Mouse (Mus musculus) midbrain, embryonic 11.5 days (tissue): ENCODE data around the gene Cdh13. TPM values are rescaled to one million over a fixed set of nuclear protein-coding genes. Genes with fewer than 3 reads are reported as not detected.

Experiments used
- ATAC-seq: fragments of 200-750 bp; cut with Nextera tagmentation; 2 replicates; pipeline ENCODE4 v1.8.0; 2017; ENCODE audit warnings: moderate TSS enrichment, moderate library complexity; ENCODE audit not compliant: low FRiP score
- DNase-seq: peaks from one replicate; pipeline ENCODE4 v3.0.0; 2015; ENCODE audit warnings: low spot score; ENCODE audit errors: missing footprints
- H3K27ac ChIP-seq: fragments of 300-500 bp; sonication (generic); 2 replicates; pipeline ENCODE4 v1.5.1; 2014; ENCODE audit warnings: low read depth, low read length
- H3K27me3 ChIP-seq: fragments of 300-500 bp; sonication (generic); 2 replicates; pipeline ENCODE4 v1.6.1; 2014; ENCODE audit warnings: mild to moderate bottlenecking, low read length, moderate library complexity, mixed read lengths; ENCODE audit not compliant: control insufficient read depth, insufficient read depth
- H3K36me3 ChIP-seq: fragments of 300-500 bp; sonication (generic); 2 replicates; pipeline ENCODE4 v1.6.1; 2014; ENCODE audit warnings: mild to moderate bottlenecking, low read length, moderate library complexity, mixed read lengths; ENCODE audit not compliant: control insufficient read depth, insufficient read depth
- H3K4me1 ChIP-seq: fragments of 300-500 bp; sonication (generic); 2 replicates; pipeline ENCODE4 v1.6.1; 2014; ENCODE audit warnings: low read length; ENCODE audit not compliant: control insufficient read depth, insufficient read depth
- H3K4me2 ChIP-seq: fragments of 300-500 bp; sonication (generic); 2 replicates; pipeline ENCODE4 v1.6.1; 2014; ENCODE audit warnings: mild to moderate bottlenecking, moderate library complexity
- H3K4me3 ChIP-seq: fragments of 300-500 bp; sonication (generic); 2 replicates; pipeline ENCODE4 v1.5.1; 2014; ENCODE audit warnings: low read depth, low read length
- H3K9ac ChIP-seq: fragments of 300-500 bp; sonication (generic); 2 replicates; pipeline ENCODE4 v1.6.1; 2014; ENCODE audit warnings: low read length
- H3K9me3 ChIP-seq: fragments of 300-500 bp; sonication (generic); 2 replicates; pipeline ENCODE4 v1.6.1; 2016; ENCODE audit warnings: low read length; ENCODE audit not compliant: control insufficient read depth
- WGBS: fragments of 180-500 bp; shearing (Covaris S2); extraction: QIAGEN DNeasy Blood & Tissue Kit; methylation state at CpG from one replicate; pipeline ENCODE4 v1.1.7; 2014; 5-methylcytosine and 5-hydroxymethylcytosine counted together
- polyA plus RNA-seq: library from polyadenylated mRNA; unstranded; fragments of >200 nt; fragmentation: Nextera tagmentation; extraction: Ambion mirVana; gene quantifications from 2 replicates; pipeline ENCODE4 v1.2.1, GENCODE M21; 2014

The Cdh13 gene
- polyA plus RNA-seq, 1 experiment from 2014 or later: 12.2 TPM

DNA sequence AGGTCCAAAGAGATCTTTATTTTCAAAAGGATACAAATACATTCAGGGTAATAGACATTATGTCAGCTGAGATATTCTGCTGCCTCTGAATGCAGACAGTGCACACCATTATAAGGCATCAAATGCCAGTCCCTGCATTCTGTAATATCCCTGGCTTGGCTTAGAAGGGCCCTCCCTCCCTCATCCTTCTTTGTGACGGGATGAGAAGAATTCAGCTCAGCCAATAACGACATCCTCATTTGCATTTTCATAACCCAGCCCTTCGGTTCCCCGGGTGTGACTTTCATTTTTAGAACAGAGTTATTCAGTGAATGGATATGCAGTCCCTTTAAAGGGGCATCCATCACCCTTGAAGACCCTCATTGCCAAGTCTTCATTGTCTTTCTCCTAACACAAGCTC, 205.2 kb downstream of the Cdh13 start:
- Histone ChIP-seq H3K4me1 (peaks cover 3% of the 10 kb centered on the region; the same call in 1 of the 2 replicates), H3K9ac (no peak overlapping the region), H3K27me3 (no peaks in the 10 kb centered on the region), H3K4me2 (no peak overlapping the region), H3K4me3 (no peak overlapping the region), H3K9me3 (no peaks in the 10 kb centered on the region), H3K36me3 (no peaks in the 10 kb centered on the region), H3K27ac (no peak overlapping the region)
- no peak for DNase-seq
- WGBS: 72% methylated on average over 4 of the region's 4 CpGs
- ATAC-seq: no peak

DNA sequence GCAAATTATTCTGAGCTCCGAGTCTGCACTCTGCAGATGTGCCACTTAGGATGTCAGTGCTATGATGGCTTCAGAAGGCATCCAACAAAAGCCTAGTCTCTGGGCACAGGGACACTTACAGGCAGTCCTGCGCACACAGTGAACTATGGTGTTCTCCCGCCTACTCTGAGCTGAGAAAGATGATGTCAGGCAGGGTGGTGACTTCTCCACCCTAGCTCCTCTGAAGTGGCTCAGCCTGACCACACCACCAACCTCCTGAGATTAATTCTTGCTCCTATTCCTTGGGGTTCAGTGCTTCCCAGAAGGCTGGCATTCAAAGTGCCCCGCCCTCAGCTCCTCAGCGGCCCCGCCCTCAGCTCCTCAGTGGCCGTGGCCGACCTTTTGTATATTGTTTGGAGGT, 219.0 kb downstream of the Cdh13 start:
- no peak overlapping the region for H3K9ac ChIP-seq
- no peak overlapping the region for H3K4me3 ChIP-seq
- H3K36me3 ChIP-seq: no peaks in the 10 kb centered on the region
- 0 out of 2 replicates have a peak, but pooled peaks cover 1% of the 10 kb centered on the region for H3K4me1 ChIP-seq
- no peak overlapping the region for H3K27ac ChIP-seq
- DNase-seq (no peak), ATAC-seq (peak; percentile 30; the same call in 1 of the 2 replicates)
- H3K9me3 ChIP-seq: no peaks in the 10 kb centered on the region
- H3K27me3 ChIP-seq: no peaks in the 10 kb centered on the region
- H3K4me2 ChIP-seq: no peak overlapping the region
- WGBS: 69% methylated on average over 8 of the region's 8 CpGs

DNA sequence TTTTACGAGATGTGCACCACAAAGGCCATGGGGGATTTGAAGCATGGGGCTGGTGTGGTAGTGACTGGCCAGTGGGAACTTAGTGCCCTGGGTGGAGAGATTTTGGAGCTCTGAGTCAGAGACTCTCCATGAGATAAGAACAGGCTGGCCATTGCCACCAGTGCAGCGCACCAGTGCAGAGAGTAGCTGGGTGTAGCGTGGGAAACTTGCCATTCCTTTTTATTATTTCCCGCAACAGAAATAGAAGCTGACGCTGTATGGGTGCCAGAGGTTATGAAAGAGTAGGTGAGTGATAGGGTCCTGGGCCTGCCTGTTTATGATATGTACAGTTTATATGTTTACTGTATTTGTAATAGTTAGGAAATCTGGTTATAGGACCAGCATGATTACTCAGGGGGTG, 225.9 kb downstream of the Cdh13 start:
- H3K4me2 ChIP-seq: no peak overlapping the region
- no peak overlapping the region for H3K4me3 ChIP-seq
- H3K9me3 ChIP-seq: no peaks in the 10 kb centered on the region
- no peaks in the 10 kb centered on the region for H3K27me3 ChIP-seq
- 88% methylated on average over 5 of the region's 5 CpGs for WGBS
- H3K9ac ChIP-seq: no peak overlapping the region
- ATAC-seq (no peak), DNase-seq (no peak)
- H3K4me1 ChIP-seq: no peaks in the 10 kb centered on the region
- H3K27ac ChIP-seq: no peak overlapping the region
- H3K36me3 ChIP-seq: no peaks in the 10 kb centered on the region

DNA sequence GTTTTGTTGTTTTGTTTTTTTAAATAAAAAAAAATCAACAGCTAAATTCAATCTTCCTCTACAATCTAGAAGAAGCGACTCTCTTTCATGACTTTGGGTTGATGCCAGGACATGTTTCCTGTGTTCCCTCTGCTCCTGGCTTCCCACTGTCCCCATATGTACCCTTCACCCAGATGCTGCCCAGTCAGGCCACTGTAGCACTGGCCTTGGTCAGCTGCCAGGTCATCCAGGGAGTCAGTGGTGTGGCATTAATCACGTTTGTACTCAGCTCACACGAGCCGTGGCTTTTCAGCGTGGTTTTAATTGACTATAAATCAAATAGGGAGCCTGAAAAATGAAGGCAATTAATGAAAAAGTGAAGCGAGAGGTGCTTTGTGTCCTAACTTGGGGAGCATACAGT, 229.7 kb downstream of the Cdh13 start:
- Histone ChIP-seq H3K36me3 (no peaks in the 10 kb centered on the region), H3K9ac (no peak overlapping the region), H3K4me2 (no peak overlapping the region), H3K4me3 (no peak overlapping the region), H3K9me3 (no peaks in the 10 kb centered on the region), H3K4me1 (no peaks in the 10 kb centered on the region), H3K27ac (no peak overlapping the region), H3K27me3 (no peaks in the 10 kb centered on the region)
- WGBS: 88% methylated on average over 6 of the region's 6 CpGs
- ATAC-seq: no peak
- DNase-seq: no peak

DNA sequence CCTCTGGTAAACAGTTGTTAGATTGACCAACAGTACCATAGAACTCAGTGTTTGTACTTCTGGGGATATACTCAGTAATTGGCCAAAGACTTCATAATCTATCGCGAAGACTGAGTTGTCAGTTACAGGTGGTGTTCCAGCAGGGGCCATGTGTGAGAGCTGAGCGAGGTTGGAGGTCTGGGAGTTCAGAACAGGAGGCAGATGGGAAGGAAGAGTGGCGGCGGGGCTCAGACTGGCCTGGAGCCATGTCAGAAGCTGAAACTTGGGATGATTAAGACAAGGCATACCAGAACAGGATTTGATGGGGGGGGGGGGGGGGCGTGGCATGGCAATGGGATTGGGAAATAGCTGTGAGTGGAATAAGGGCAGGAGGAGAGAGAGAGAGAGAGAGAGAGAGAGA, 232.1 kb downstream of the Cdh13 start:
- H3K9me3 ChIP-seq: no peaks in the 10 kb centered on the region
- ATAC-seq (no peak), DNase-seq (peak; percentile 68)
- no peak overlapping the region for H3K4me3 ChIP-seq
- no peaks in the 10 kb centered on the region for H3K4me1 ChIP-seq
- H3K9ac ChIP-seq: no peak overlapping the region
- WGBS: 93% methylated on average over 5 of the region's 6 CpGs
- H3K27ac ChIP-seq: no peak overlapping the region
- no peak overlapping the region for H3K4me2 ChIP-seq
- no peaks in the 10 kb centered on the region for H3K27me3 ChIP-seq
- H3K36me3 ChIP-seq: no peaks in the 10 kb centered on the region

DNA sequence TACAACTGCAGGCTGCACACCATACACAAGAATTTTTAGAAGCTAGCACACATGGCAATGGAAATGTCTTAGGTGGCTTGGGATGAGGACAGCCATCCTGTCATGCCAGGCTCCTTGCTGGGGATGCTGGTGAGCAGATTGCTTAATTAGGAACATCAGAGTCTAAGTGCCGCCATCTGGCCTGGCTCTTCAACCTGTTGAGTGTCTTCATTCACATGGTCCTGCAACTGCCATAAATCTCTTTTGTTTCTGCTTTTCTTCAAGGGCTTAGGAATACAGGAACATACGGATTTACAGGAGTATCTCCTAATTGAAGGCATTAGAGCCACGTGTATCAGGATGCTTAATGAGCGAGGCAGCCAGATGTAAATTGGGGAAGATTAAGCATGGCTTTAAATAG, 233.5 kb downstream of the Cdh13 start:
- no peak overlapping the region for H3K9ac ChIP-seq
- H3K27me3 ChIP-seq: no peaks in the 10 kb centered on the region
- H3K4me1 ChIP-seq: no peaks in the 10 kb centered on the region
- no peak overlapping the region for H3K27ac ChIP-seq
- H3K4me2 ChIP-seq: no peak overlapping the region
- H3K4me3 ChIP-seq: no peak overlapping the region
- WGBS: 52% methylated on average over 4 of the region's 4 CpGs
- no peaks in the 10 kb centered on the region for H3K9me3 ChIP-seq
- no peak for ATAC-seq
- no peak for DNase-seq
- no peaks in the 10 kb centered on the region for H3K36me3 ChIP-seq

DNA sequence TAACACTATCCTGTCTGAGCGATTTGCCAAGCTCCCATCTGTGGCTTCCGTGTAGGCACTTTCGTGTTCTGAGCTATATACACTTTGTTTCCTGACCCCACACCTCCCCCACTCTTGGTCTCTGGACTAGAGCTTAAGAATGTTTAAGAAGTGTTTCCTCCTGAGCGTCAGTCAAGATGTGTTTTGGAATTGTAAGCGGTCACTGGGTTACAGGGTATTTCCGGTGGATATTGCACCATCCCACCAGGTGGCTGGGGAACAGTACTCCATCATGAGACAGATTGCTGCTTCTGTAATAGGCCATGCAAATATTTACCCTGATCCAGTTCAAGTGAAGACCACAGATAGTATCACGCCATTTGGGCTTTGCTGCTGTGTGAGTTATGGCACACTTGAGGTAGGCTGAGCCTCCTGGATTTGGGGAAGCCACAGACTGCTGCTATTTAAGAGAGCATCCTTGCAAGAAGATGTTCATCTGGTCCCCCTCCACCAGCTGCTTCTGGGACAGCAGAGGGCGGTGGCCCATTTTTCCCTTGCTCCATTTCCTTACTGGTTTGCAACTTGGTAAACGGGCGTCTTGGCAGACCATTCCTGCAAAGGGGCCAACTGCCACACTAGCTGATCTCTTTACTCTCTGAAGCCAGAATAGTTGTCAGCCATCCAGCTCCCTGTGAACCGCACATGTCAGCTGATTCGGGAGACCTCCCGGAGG, 234.7 kb downstream of the Cdh13 start:
- no peaks in the 10 kb centered on the region for H3K36me3 ChIP-seq
- H3K9ac ChIP-seq: no peak overlapping the region
- DNase-seq: peak; percentile 54
- ATAC-seq: no peak
- H3K9me3 ChIP-seq: no peaks in the 10 kb centered on the region
- no peaks in the 10 kb centered on the region for H3K27me3 ChIP-seq
- no peaks in the 10 kb centered on the region for H3K4me1 ChIP-seq
- WGBS: 77% methylated on average over 13 of the region's 13 CpGs
- H3K27ac ChIP-seq: no peak overlapping the region
- no peak overlapping the region for H3K4me3 ChIP-seq
- no peak overlapping the region for H3K4me2 ChIP-seq

DNA sequence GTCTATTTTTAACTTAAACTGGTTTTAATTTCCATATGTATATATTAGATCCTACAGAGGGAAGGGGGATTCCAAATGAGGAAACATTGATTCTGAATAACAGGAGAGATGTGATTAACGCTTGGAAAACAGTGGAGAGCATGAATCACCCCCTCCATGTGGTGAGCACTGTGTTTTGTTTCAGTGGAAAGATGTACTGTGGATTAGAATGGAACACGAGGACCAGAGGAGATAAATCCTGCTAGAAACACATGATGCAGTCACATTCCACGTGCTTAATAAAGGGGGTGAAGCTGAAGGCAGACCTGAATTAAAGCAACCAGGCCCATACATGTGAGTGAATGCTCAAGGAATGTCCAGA, 235.2 kb downstream of the Cdh13 start:
- Histone ChIP-seq H3K4me1 (no peaks in the 10 kb centered on the region), H3K4me2 (no peak overlapping the region), H3K4me3 (no peak overlapping the region), H3K27me3 (no peaks in the 10 kb centered on the region), H3K36me3 (no peaks in the 10 kb centered on the region), H3K9ac (no peak overlapping the region), H3K27ac (no peak overlapping the region), H3K9me3 (no peaks in the 10 kb centered on the region)
- no peak for DNase-seq
- no peak for ATAC-seq
- WGBS: 49% methylated on average over 3 of the region's 3 CpGs

DNA sequence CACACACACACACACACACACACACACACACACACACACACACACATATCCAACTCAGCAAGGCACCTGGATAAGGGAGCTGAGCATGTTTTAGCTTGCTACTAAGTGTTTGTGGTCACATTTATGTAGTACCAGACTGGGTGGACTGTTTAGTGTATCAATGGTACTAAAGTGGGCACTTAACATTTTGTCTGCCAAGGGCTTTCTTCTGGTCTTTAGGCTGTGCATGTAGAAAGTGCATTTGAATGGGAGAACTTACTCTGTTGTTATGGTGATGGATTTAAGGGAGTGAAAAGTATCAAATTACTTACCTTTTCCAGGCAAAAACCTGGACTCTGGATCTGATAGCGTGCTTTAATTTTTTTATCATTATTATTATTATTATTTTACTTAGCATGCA, 240.4 kb downstream of the Cdh13 start:
- H3K27ac ChIP-seq: no peak overlapping the region
- H3K27me3 ChIP-seq: no peaks in the 10 kb centered on the region
- no peaks in the 10 kb centered on the region for H3K36me3 ChIP-seq
- H3K9ac ChIP-seq: no peak overlapping the region
- ATAC-seq (no peak), DNase-seq (no peak)
- no peak overlapping the region for H3K4me2 ChIP-seq
- no peaks in the 10 kb centered on the region for H3K9me3 ChIP-seq
- WGBS: 83% methylated on average over 1 of the region's 1 CpGs
- H3K4me3 ChIP-seq: no peak overlapping the region
- no peaks in the 10 kb centered on the region for H3K4me1 ChIP-seq
